In genomic region chr6:82653169-82653525, GRCm38 (mm10) we compare ENCODE assay signal across 8 mouse cellular contexts. TPM values are rescaled to one million over a fixed set of nuclear protein-coding genes. Genes with fewer than 3 reads are reported as not detected.
DNase-seq lines count a peak whose midpoint lies in the region; ATAC-seq lines count a peak whose summit lies in the region.

No protein-coding gene starts in this region.

- peak overlapping the region; percentile 49 for H3K9ac ChIP-seq in lung, embryonic 15.5 days
- H3K9ac ChIP-seq in neural tube, embryonic 15.5 days (replicated peaks), result peak overlapping the region; percentile 79

- no peak for DNase-seq in lung, postnatal 36 days
- no peak for DNase-seq in forebrain, embryonic 10.5 days (ENCODE audit: extremely low spot score, low spot score)
- DNase-seq in limb, embryonic 10.5 days (ENCODE audit: low spot score), result no peak
- DNase-seq in urinary bladder, postnatal 10 days (ENCODE audit: low spot score), result no peak
- DNase-seq in embryo, embryonic 10.5 days (ENCODE audit: low spot score), result no peak
- DNase-seq in right cerebral cortex, postnatal 25 days, result no peak

- H3K27me3 ChIP-seq in lung, embryonic 15.5 days, result no peaks in the 10 kb centered on the region
- H3K27me3 ChIP-seq in forebrain, embryonic 10.5 days (ENCODE audit: poor library complexity, severe bottlenecking), result no peaks in the 10 kb centered on the region
- H3K27me3 ChIP-seq in limb, embryonic 10.5 days (ENCODE audit: low read depth, poor library complexity, severe bottlenecking), result no peaks in the 10 kb centered on the region
- H3K27me3 ChIP-seq in neural tube, embryonic 15.5 days (replicated peaks), result no peaks in the 10 kb centered on the region

- ATAC-seq in lung, embryonic 15.5 days (ENCODE audit: borderline replicate concordance, extremely low read depth, low FRiP score, low TSS enrichment), result no peak
- ATAC-seq in neural tube, embryonic 15.5 days (ENCODE audit: low FRiP score), result no peak

- WGBS in lung, embryonic 15.5 days, result 33% methylated on average over 11 of the region's 11 CpGs
- WGBS in forebrain, embryonic 10.5 days, result 41% methylated on average over 11 of the region's 11 CpGs
- 41% methylated on average over 11 of the region's 11 CpGs for WGBS in limb, embryonic 10.5 days
- WGBS in neural tube, embryonic 15.5 days, result 35% methylated on average over 11 of the region's 11 CpGs

- peak overlapping the region; percentile 61 for H3K4me2 ChIP-seq in lung, embryonic 15.5 days
- peak overlapping the region; percentile 78 for H3K4me2 ChIP-seq in neural tube, embryonic 15.5 days

- peak overlapping the region; percentile 60 for H3K4me3 ChIP-seq in lung, embryonic 15.5 days
- H3K4me3 ChIP-seq in forebrain, embryonic 10.5 days, result peak overlapping the region; percentile 74
- H3K4me3 ChIP-seq in limb, embryonic 10.5 days, result peak overlapping the region; percentile 76
- H3K4me3 ChIP-seq in neural tube, embryonic 15.5 days (replicated peaks), result peak overlapping the region; percentile 72

- H3K27ac ChIP-seq in lung, embryonic 15.5 days, result peak overlapping the region; percentile 94
- peak overlapping the region; percentile 97 for H3K27ac ChIP-seq in forebrain, embryonic 10.5 days
- peak overlapping the region; percentile 98 for H3K27ac ChIP-seq in limb, embryonic 10.5 days
- peak overlapping the region; percentile 93 for H3K27ac ChIP-seq in neural tube, embryonic 15.5 days (replicated peaks)

- H3K9me3 ChIP-seq in lung, embryonic 15.5 days, result no peaks in the 10 kb centered on the region
- H3K9me3 ChIP-seq in forebrain, embryonic 10.5 days, result no peaks in the 10 kb centered on the region
- H3K9me3 ChIP-seq in limb, embryonic 10.5 days (replicated peaks), result no peaks in the 10 kb centered on the region
- no peaks in the 10 kb centered on the region for H3K9me3 ChIP-seq in neural tube, embryonic 15.5 days (replicated peaks)

- H3K4me1 ChIP-seq in lung, embryonic 15.5 days, result peaks cover 14% of the 10 kb centered on the region
- H3K4me1 ChIP-seq in forebrain, embryonic 10.5 days, result peaks cover 27% of the 10 kb centered on the region
- 0 out of 2 replicates have a peak, but pooled peaks cover 8% of the 10 kb centered on the region for H3K4me1 ChIP-seq in limb, embryonic 10.5 days
- H3K4me1 ChIP-seq in neural tube, embryonic 15.5 days, result peaks cover 11% of the 10 kb centered on the region

- peaks cover 7% of the 10 kb centered on the region; the same call in 1 of the 2 replicates for H3K36me3 ChIP-seq in lung, embryonic 15.5 days
- peaks cover 34% of the 10 kb centered on the region for H3K36me3 ChIP-seq in forebrain, embryonic 10.5 days (replicated peaks)
- peaks cover 22% of the 10 kb centered on the region for H3K36me3 ChIP-seq in limb, embryonic 10.5 days
- no peaks in the 10 kb centered on the region for H3K36me3 ChIP-seq in neural tube, embryonic 15.5 days

RNA-seq across cellular contexts. Expression of gene Pole4, which starts 52.0 kb away (rescaled TPM):
- polyA plus RNA-seq in lung, embryonic 15.5 days (2015; fragmentation: Nextera tagmentation; extraction: Ambion mirVana), result 110 and 113 TPM in 2 replicates
- 92.5 and 99.7 TPM in 2 replicates for polyA plus RNA-seq in forebrain, embryonic 10.5 days (2016; fragmentation: Nextera tagmentation; extraction: Ambion mirVana)
- polyA plus RNA-seq in limb, embryonic 10.5 days (2016; fragmentation: Nextera tagmentation; extraction: Ambion mirVana), result 90.6 and 92.5 TPM in 2 replicates
- 143 and 150 TPM in 2 replicates for polyA plus RNA-seq in neural tube, embryonic 15.5 days (2015; fragmentation: Nextera tagmentation; extraction: Ambion mirVana)
